Mouse (Mus musculus): Measurements from ENCODE around the gene Pdzd8. TPM values are rescaled to one million over a fixed set of nuclear protein-coding genes. Genes with fewer than 3 reads are reported as not detected.

Gene Pdzd8
- polyA plus RNA-seq, 1 experiment from 2014 or later = 8.8 TPM

- H3K4me3 ChIP-seq (replicated peaks; ENCODE audit: low read depth, low read length) = no peak overlapping the region
- 77% methylated on average over 7 of the region's 7 CpGs for WGBS
- H3K27me3 ChIP-seq (ENCODE audit: insufficient read depth, low read length) = no peaks in the 10 kb centered on the region
- H3K9ac ChIP-seq (ENCODE audit: low read depth, low read length) = no peak overlapping the region
- DNase-seq (ENCODE audit: low spot score) (no peak), ATAC-seq (replicated peaks; ENCODE audit: low FRiP score, low read depth) (no peak)
- TF ChIP-seq CTCF (IDR thresholded peaks at IDR 0.05; ENCODE audit: low read depth) = no peak
- H3K4me2 ChIP-seq (ENCODE audit: low read length) = no peak overlapping the region
- no peaks in the 10 kb centered on the region for H3K36me3 ChIP-seq (ENCODE audit: insufficient read depth, low read length)
- H3K9me3 ChIP-seq (replicated peaks; ENCODE audit: low read length) = no peaks in the 10 kb centered on the region
- no peak overlapping the region for H3K27ac ChIP-seq
- H3K4me1 ChIP-seq (replicated peaks; ENCODE audit: insufficient read depth, low read length) = no peaks in the 10 kb centered on the region
These were observed 4.8 kb upstream of the Pdzd8 start for GRCm38 (mm10) chr19:59350273-59350903.

- H3K4me1 ChIP-seq (replicated peaks; ENCODE audit: insufficient read depth, low read length) = no peaks in the 10 kb centered on the region
- ATAC-seq (replicated peaks; ENCODE audit: low FRiP score, low read depth) (no peak), DNase-seq (ENCODE audit: low spot score) (no peak)
- H3K9ac ChIP-seq (ENCODE audit: low read depth, low read length) = no peak overlapping the region
- TF ChIP-seq CTCF (IDR thresholded peaks at IDR 0.05; ENCODE audit: low read depth) = no peak
- H3K9me3 ChIP-seq (replicated peaks; ENCODE audit: low read length) = no peaks in the 10 kb centered on the region
- no peaks in the 10 kb centered on the region for H3K27me3 ChIP-seq (ENCODE audit: insufficient read depth, low read length)
- H3K4me3 ChIP-seq (replicated peaks; ENCODE audit: low read depth, low read length) = no peak overlapping the region
- H3K4me2 ChIP-seq (ENCODE audit: low read length) = no peak overlapping the region
- H3K27ac ChIP-seq = no peak overlapping the region
- WGBS = 76% methylated on average over 6 of the region's 6 CpGs
- no peaks in the 10 kb centered on the region for H3K36me3 ChIP-seq (ENCODE audit: insufficient read depth, low read length)
These were observed 3.9 kb upstream of the Pdzd8 start for GRCm38 (mm10) chr19:59349329-59349960.

- 1% methylated on average over 11 of the region's 11 CpGs for WGBS
- Histone ChIP-seq H3K27me3 (ENCODE audit: insufficient read depth, low read length) (no peaks in the 10 kb centered on the region), H3K9ac (ENCODE audit: low read depth, low read length) (peak overlapping the region; percentile 92), H3K9me3 (replicated peaks; ENCODE audit: low read length) (no peaks in the 10 kb centered on the region), H3K4me1 (replicated peaks; ENCODE audit: insufficient read depth, low read length) (peaks cover 6% of the 10 kb centered on the region; the same call in 1 of the 2 replicates), H3K4me2 (ENCODE audit: low read length) (peak overlapping the region; percentile 97), H3K27ac (peak overlapping the region; percentile 93), H3K36me3 (ENCODE audit: insufficient read depth, low read length) (no peaks in the 10 kb centered on the region), H3K4me3 (replicated peaks; ENCODE audit: low read depth, low read length) (peak overlapping the region; percentile 93)
- no peak for ATAC-seq (replicated peaks; ENCODE audit: low FRiP score, low read depth)
- no peak for DNase-seq (ENCODE audit: low spot score)
- TF ChIP-seq CTCF (IDR thresholded peaks at IDR 0.05; ENCODE audit: low read depth) = no peak
These were observed 745 bp upstream of the Pdzd8 start for GRCm38 (mm10) chr19:59346325-59346724.

GRCm38 (mm10) chr19:59345081-59345657 lies 411 bp downstream of the Pdzd8 start:
- ATAC-seq (replicated peaks; ENCODE audit: low FRiP score, low read depth) = peak; percentile 52
- WGBS = under 1% methylated on average over 67 of the region's 70 CpGs
- TF ChIP-seq CTCF (IDR thresholded peaks at IDR 0.05; ENCODE audit: low read depth) = peak; percentile 25; the same call in 1 of the 2 replicates

GRCm38 (mm10) chr19:59344304-59344711 lies 1.3 kb downstream of the Pdzd8 start:
- no peaks in the 10 kb centered on the region for H3K27me3 ChIP-seq (ENCODE audit: insufficient read depth, low read length)
- TF ChIP-seq CTCF (IDR thresholded peaks at IDR 0.05; ENCODE audit: low read depth) = no peak
- ATAC-seq (replicated peaks; ENCODE audit: low FRiP score, low read depth) (no peak), DNase-seq (ENCODE audit: low spot score) (peak; percentile 12)
- H3K4me1 ChIP-seq (replicated peaks; ENCODE audit: insufficient read depth, low read length) = peaks cover 6% of the 10 kb centered on the region; the same call in 1 of the 2 replicates
- peak overlapping the region; percentile 97 for H3K4me2 ChIP-seq (ENCODE audit: low read length)
- under 1% methylated on average over 14 of the region's 14 CpGs for WGBS
- H3K9ac ChIP-seq (ENCODE audit: low read depth, low read length) = peak overlapping the region; percentile 92
- H3K27ac ChIP-seq = no peak overlapping the region
- H3K4me3 ChIP-seq (replicated peaks; ENCODE audit: low read depth, low read length) = peak overlapping the region; percentile 93
- no peaks in the 10 kb centered on the region for H3K36me3 ChIP-seq (ENCODE audit: insufficient read depth, low read length)
- no peaks in the 10 kb centered on the region for H3K9me3 ChIP-seq (replicated peaks; ENCODE audit: low read length)

More at GRCm38 (mm10) chr19:59345081-59345657, 411 bp downstream of the Pdzd8 start:
- H3K27ac ChIP-seq = peak overlapping the region; percentile 93
- peak; percentile 72 for DNase-seq (ENCODE audit: low spot score)
- peak overlapping the region; percentile 93 for H3K4me3 ChIP-seq (replicated peaks; ENCODE audit: low read depth, low read length)
- H3K9me3 ChIP-seq (replicated peaks; ENCODE audit: low read length) = no peaks in the 10 kb centered on the region
- no peaks in the 10 kb centered on the region for H3K36me3 ChIP-seq (ENCODE audit: insufficient read depth, low read length)
- peak overlapping the region; percentile 97 for H3K4me2 ChIP-seq (ENCODE audit: low read length)
- peak overlapping the region; percentile 92 for H3K9ac ChIP-seq (ENCODE audit: low read depth, low read length)
- H3K27me3 ChIP-seq (ENCODE audit: insufficient read depth, low read length) = no peaks in the 10 kb centered on the region
- H3K4me1 ChIP-seq (replicated peaks; ENCODE audit: insufficient read depth, low read length) = peaks cover 6% of the 10 kb centered on the region; the same call in 1 of the 2 replicates

GRCm38 (mm10) chr19:59342964-59343363 lies 2.6 kb downstream of the Pdzd8 start:
- H3K9me3 ChIP-seq (replicated peaks; ENCODE audit: low read length) = no peaks in the 10 kb centered on the region
- no peak for TF ChIP-seq CTCF (IDR thresholded peaks at IDR 0.05; ENCODE audit: low read depth)
- ATAC-seq (replicated peaks; ENCODE audit: low FRiP score, low read depth) = no peak
- no peak overlapping the region for H3K27ac ChIP-seq
- peak overlapping the region; percentile 97 for H3K4me2 ChIP-seq (ENCODE audit: low read length)
- H3K36me3 ChIP-seq (ENCODE audit: insufficient read depth, low read length) = no peaks in the 10 kb centered on the region
- no peaks in the 10 kb centered on the region for H3K27me3 ChIP-seq (ENCODE audit: insufficient read depth, low read length)
- DNase-seq (ENCODE audit: low spot score) = no peak
- no peak overlapping the region for H3K9ac ChIP-seq (ENCODE audit: low read depth, low read length)
- 0 out of 2 replicates have a peak overlapping the region, but pooled peaks have one; percentile 14 for H3K4me3 ChIP-seq (replicated peaks; ENCODE audit: low read depth, low read length)
- WGBS = 28% methylated on average over 2 of the region's 2 CpGs
- peaks cover 6% of the 10 kb centered on the region; the same call in 1 of the 2 replicates for H3K4me1 ChIP-seq (replicated peaks; ENCODE audit: insufficient read depth, low read length)

Data from kidney, postnatal 0 days (tissue).